Mouse (Mus musculus) neural tube, embryonic 13.5 days (tissue): ENCODE measurements around the gene Psap. TPM values are rescaled to one million over a fixed set of nuclear protein-coding genes. Genes with fewer than 3 reads are reported as not detected.
A peak's percentile ranks its signal among the peaks of the same experiment; 100 is the strongest.

Experiments used
- ATAC-seq: fragments of 200-750 bp; cut with Nextera tagmentation; 2 replicates; pipeline ENCODE4 v1.8.0; 2017; ENCODE audit warnings: low read depth, mild to moderate bottlenecking, moderate TSS enrichment, moderate library complexity
- H3K27ac ChIP-seq: fragments of 300-500 bp; sonication (generic); replicated peaks from 2 replicates; pipeline ENCODE4 v1.5.1; 2015; ENCODE audit warnings: moderate library complexity, mild to moderate bottlenecking, inconsistent platforms
- H3K27me3 ChIP-seq: fragments of 300-500 bp; sonication (generic); 2 replicates; pipeline ENCODE4 v1.6.1; 2015; ENCODE audit warnings: mild to moderate bottlenecking, inconsistent platforms
- H3K36me3 ChIP-seq: fragments of 300-500 bp; sonication (generic); 2 replicates; pipeline ENCODE4 v1.6.1; 2015; ENCODE audit warnings: mild to moderate bottlenecking, inconsistent platforms
- H3K4me1 ChIP-seq: fragments of 300-500 bp; sonication (generic); replicated peaks from 2 replicates; pipeline ENCODE4 v1.6.1; 2015; ENCODE audit warnings: inconsistent platforms
- H3K4me2 ChIP-seq: fragments of 300-500 bp; sonication (generic); 2 replicates; pipeline ENCODE4 v1.6.1; 2015; ENCODE audit warnings: inconsistent platforms, mild to moderate bottlenecking, moderate library complexity
- H3K4me3 ChIP-seq: fragments of 300-500 bp; sonication (generic); 2 replicates; pipeline ENCODE4 v1.5.1; 2015; ENCODE audit warnings: mild to moderate bottlenecking, inconsistent platforms
- H3K9ac ChIP-seq: fragments of 300-500 bp; sonication (generic); 2 replicates; pipeline ENCODE4 v1.6.1; 2015; ENCODE audit warnings: moderate library complexity, mild to moderate bottlenecking, inconsistent platforms
- H3K9me3 ChIP-seq: fragments of 300-500 bp; sonication (generic); 2 replicates; pipeline ENCODE4 v1.6.1; 2016; ENCODE audit warnings: inconsistent platforms
- WGBS: fragments of 180-500 bp; shearing (Covaris S2); methylation state at CpG from one replicate; pipeline ENCODE4 v1.1.7; 2015; 5-methylcytosine and 5-hydroxymethylcytosine counted together
- polyA plus RNA-seq: library from polyadenylated mRNA; unstranded; fragments of >200 nt; fragmentation: Nextera tagmentation; extraction: Ambion mirVana; gene quantifications from 2 replicates; pipeline ENCODE4 v1.2.1, GENCODE M21; 2015

Gene Psap
- polyA plus RNA-seq, 1 experiment from 2014 or later: 140 TPM

DNA sequence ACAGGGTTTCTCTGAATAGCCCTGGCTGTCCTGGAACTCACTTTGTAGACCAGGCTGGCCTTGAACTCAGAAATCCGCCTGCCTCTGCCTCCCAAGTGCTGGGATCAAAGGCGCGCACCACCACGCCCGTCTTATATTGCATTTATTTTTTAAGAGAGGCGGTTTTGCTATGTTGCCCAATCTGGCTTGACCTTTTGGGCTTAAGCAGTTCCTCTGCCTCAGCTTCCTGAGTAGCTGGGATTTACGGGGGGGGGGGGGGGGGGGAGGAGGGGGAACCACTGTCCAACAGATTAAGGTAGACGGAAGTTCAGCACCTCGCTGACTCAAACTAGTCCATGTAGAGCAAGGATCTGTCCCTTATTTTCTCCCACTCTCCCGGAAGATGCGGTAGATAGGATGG lies 8.7 kb upstream of the Psap start:
- Histone ChIP-seq H3K9me3 (no peaks in the 10 kb centered on the region), H3K27ac (no peak overlapping the region), H3K4me2 (no peak overlapping the region), H3K27me3 (no peaks in the 10 kb centered on the region), H3K36me3 (no peaks in the 10 kb centered on the region), H3K9ac (no peak overlapping the region), H3K4me1 (peaks cover 11% of the 10 kb centered on the region; the same call in 1 of the 2 replicates), H3K4me3 (no peak overlapping the region)
- WGBS: 93% methylated on average over 10 of the region's 11 CpGs
- no peak for ATAC-seq

DNA sequence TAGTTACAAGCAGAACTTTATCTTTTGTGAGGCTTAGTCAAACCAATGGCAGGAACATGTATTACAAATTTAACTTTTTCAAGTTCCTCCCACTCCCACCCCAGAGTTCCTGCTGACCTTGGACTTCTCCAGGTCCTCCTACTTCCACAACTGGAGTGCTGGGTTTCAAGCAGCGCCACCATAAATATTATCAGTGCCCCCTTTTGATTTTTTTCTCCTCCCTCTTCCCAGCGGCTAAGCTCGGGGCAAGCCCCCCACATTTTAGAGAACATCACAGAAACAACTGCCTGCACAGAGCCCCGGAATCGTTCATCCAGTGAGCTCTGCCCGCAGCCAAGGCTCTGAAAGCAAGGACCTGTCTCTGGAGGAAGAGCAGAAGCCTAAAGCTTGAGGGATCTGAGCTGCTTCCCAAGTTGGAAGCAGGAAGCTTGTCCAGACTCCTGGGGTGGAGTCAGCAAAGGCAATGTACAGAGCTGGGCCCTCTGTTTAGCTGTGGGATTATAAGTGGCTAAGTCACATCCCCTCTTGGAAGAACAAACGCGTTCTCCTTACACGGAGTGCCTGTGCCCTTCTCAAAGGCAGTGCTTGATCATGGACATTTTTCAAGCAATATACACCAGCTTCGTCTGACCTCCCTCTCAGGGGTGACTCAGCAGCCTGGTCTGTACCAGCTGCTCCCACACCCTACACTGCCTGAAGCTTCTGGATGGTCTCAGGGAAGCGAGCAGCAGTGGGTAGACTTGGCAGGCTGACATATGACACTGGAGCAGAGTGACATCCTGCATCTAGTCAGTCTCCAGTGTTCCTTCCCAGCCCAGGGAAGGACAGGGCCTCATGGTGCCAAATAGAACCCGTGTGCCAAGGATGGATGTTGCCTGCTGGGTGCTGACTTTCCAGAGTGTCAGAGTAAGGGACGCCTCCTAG lies 8.0 kb upstream of the Psap start:
- ATAC-seq: 0 out of 2 replicates have a peak, but pooled peaks have one; percentile 44

DNA sequence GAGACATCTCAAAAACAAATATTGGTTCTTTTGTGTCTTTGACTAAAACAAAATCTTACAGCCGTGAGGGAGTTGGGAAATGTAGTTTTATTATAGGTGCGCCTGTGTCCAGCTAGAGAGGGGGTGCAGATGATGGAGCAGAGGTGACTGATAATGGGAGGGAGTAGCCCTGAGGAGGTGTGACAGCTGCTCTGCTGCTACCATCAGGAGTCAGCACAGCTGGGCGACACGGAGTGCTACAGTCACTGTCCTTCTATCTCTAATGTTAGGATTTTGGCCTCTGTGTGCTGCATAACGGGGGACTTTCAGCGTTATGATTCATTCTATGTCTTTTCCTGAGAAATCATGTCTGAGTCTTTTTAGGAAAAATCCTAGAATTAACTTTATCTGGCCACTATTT lies 6.4 kb upstream of the Psap start:
- no peak overlapping the region for H3K27ac ChIP-seq
- no peak overlapping the region for H3K9ac ChIP-seq
- 67% methylated on average over 6 of the region's 6 CpGs for WGBS
- no peaks in the 10 kb centered on the region for H3K36me3 ChIP-seq
- peaks cover 11% of the 10 kb centered on the region; the same call in 1 of the 2 replicates for H3K4me1 ChIP-seq
- no peak overlapping the region for H3K4me3 ChIP-seq
- no peak overlapping the region for H3K4me2 ChIP-seq
- no peak for ATAC-seq
- no peaks in the 10 kb centered on the region for H3K27me3 ChIP-seq
- H3K9me3 ChIP-seq: no peaks in the 10 kb centered on the region

More for the DNA sequence above, 8.0 kb upstream of the Psap start:
- 84% methylated on average over 13 of the region's 13 CpGs for WGBS
- Histone ChIP-seq H3K4me3 (no peak overlapping the region), H3K27me3 (no peaks in the 10 kb centered on the region), H3K9me3 (no peaks in the 10 kb centered on the region), H3K4me1 (peaks cover 11% of the 10 kb centered on the region; the same call in 1 of the 2 replicates), H3K27ac (no peak overlapping the region), H3K36me3 (no peaks in the 10 kb centered on the region), H3K9ac (0 out of 2 replicates have a peak overlapping the region, but pooled peaks have one; percentile 3), H3K4me2 (no peak overlapping the region)

DNA sequence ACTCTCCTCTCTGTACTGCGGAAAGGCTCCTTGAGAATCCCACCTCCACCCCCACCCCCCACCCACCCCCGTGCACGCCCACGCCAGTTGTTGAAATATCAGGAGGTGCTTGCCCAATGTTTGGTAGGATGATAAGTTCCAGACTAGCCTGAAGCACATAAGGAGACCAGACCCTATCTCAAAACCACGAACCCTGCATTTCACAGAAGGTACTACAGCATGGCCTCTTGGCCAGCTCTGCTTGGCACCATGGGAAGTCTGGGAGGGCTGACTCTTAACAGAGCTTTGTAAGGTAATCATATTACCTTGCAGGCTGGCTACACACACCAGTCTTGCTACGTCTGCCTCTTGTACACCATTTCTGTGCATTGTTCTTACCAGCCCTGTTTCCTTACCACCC lies 5.2 kb upstream of the Psap start:
- Histone ChIP-seq H3K4me2 (no peak overlapping the region), H3K9me3 (no peaks in the 10 kb centered on the region), H3K4me1 (peaks cover 15% of the 10 kb centered on the region; the same call in 1 of the 2 replicates), H3K4me3 (no peak overlapping the region), H3K27me3 (no peaks in the 10 kb centered on the region), H3K27ac (no peak overlapping the region), H3K36me3 (no peaks in the 10 kb centered on the region), H3K9ac (no peak overlapping the region)
- 64% methylated on average over 6 of the region's 6 CpGs for WGBS
- ATAC-seq: no peak

DNA sequence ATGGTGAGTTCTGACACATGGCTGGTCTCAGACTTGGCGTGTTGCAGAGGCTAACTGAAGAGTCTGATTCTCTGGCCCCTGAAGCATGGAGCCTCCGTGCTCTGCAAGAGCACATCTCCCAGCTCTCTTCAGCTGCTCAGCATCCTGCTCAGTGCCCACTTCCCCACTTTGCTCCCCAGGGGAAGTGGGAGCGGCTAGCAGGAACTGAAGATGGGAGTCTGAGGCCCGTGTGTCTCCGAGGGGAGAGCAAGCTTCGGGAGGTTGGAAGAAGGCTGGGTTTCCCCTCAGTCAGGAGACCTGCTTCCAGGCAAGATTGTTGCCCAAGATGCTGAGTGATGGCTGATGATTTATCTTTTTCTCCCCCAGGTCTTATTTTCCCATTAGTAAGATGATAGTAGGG lies 4.0 kb upstream of the Psap start:
- Histone ChIP-seq H3K4me3 (no peak overlapping the region), H3K9ac (no peak overlapping the region), H3K36me3 (no peaks in the 10 kb centered on the region), H3K4me2 (no peak overlapping the region), H3K4me1 (peaks cover 19% of the 10 kb centered on the region), H3K9me3 (no peaks in the 10 kb centered on the region), H3K27me3 (no peaks in the 10 kb centered on the region), H3K27ac (no peak overlapping the region)
- ATAC-seq: no peak
- WGBS: 75% methylated on average over 6 of the region's 6 CpGs

DNA sequence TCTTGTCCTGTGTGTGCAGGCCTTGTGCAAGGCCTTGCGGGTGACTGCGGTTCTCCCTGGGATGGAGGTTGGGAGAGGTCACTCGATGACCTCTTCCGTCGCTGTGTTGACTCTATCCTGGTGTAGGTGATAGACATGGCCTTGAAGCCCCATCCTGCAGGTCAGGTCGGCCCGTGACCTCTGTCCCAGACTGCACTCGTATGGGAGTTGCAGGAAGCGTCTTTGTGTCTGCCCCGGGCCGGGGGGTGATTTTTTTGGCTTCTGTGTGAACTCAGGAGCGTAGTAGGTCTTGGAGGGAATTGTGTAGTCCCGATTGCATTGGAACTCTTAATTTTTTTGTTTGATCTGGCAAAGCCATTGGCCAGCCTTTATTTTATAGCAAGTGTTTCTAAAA lies 576 bp downstream of the Psap start:
- peak overlapping the region; percentile 93 for H3K9ac ChIP-seq
- peak overlapping the region; percentile 84 for H3K4me3 ChIP-seq
- 9% methylated on average over 13 of the region's 13 CpGs for WGBS
- peak overlapping the region; percentile 96 for H3K27ac ChIP-seq
- no peaks in the 10 kb centered on the region for H3K27me3 ChIP-seq
- peaks cover 54% of the 10 kb centered on the region for H3K4me1 ChIP-seq
- peaks cover 3% of the 10 kb centered on the region; the same call in 1 of the 2 replicates for H3K36me3 ChIP-seq
- no peaks in the 10 kb centered on the region for H3K9me3 ChIP-seq
- peak overlapping the region; percentile 84 for H3K4me2 ChIP-seq
- ATAC-seq: no peak; the same call in 1 of the 2 replicates

DNA sequence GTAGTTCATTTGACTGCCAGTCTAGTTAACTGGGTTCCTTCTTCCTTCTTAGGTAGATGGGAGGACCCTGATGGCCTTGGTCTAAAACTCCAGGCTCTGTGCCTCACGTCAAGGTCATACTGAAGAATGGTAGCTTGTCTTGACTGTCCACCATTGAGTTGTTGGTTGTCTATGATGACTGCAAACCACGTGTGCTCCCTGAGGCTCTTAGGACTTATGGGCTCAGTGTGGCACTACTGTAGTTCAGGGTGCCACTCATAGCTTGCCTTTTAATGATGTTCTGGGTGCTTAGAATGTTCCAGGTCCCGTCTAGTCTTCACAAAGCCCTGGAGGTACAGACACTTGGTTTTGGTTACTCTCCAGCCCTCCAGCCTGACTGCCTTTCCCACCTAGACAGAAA lies 1.4 kb downstream of the Psap start:
- Histone ChIP-seq H3K9ac (peak overlapping the region; percentile 93), H3K9me3 (no peaks in the 10 kb centered on the region), H3K4me1 (peaks cover 62% of the 10 kb centered on the region), H3K4me2 (peak overlapping the region; percentile 84), H3K4me3 (peak overlapping the region; percentile 84), H3K36me3 (peaks cover 3% of the 10 kb centered on the region; the same call in 1 of the 2 replicates), H3K27ac (no peak overlapping the region), H3K27me3 (no peaks in the 10 kb centered on the region)
- 80% methylated on average over 3 of the region's 3 CpGs for WGBS
- ATAC-seq: no peak

DNA sequence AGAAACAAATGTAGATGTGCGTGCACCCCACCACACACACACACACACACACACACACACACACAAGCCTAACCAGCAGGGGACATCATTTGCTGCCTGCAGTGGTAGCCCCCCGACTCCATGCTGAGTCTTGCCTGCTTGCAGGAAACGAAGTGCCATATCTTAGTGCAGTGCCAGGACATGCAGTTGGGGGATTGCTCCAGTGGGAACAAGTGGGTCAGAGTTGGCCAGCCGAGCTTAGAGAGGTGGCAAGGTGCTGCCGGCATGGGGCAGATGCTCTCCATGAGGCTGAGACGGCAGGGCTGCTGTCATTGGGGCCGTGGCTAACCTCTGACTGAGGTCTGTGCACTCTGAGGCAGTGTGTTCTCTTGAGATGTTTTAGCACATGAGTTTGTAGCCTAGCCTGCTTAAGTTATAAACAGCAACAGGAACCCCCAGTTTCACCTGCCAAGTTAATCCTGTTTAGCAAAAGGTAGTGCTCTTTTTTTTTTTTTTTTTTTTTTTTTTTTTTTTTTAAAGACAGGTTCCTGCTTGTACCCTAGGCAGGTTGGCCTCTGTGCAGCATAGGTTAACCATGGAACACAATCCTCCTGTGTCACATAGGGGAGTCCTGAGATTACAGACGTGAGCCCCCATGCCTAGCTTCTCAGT lies 2.0 kb downstream of the Psap start:
- Histone ChIP-seq H3K4me3 (peak overlapping the region; percentile 84), H3K27me3 (no peaks in the 10 kb centered on the region), H3K9ac (peak overlapping the region; percentile 93), H3K27ac (no peak overlapping the region), H3K4me1 (peaks cover 68% of the 10 kb centered on the region), H3K36me3 (peaks cover 3% of the 10 kb centered on the region; the same call in 1 of the 2 replicates), H3K9me3 (no peaks in the 10 kb centered on the region), H3K4me2 (peak overlapping the region; percentile 84)
- no peak for ATAC-seq
- 49% methylated on average over 8 of the region's 8 CpGs for WGBS

DNA sequence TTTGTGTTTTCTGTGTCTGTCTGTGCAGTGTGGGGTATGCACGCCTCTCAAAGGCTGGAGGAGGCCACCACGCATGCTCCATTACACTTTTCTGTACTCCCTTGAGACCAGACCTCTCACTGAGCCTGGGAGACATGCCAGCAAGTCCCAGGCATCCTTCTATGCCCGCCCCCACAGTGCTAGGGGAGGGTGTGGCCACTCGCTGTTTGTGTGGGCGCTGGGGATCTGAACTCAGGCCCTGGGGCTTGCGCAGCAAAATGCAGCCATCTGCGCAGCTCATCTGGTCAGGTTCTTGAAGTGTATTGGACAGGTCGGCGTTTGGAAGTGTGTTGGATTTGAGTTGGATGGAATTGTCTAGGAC lies 2.5 kb downstream of the Psap start:
- WGBS: 78% methylated on average over 9 of the region's 9 CpGs
- Histone ChIP-seq H3K36me3 (peaks cover 3% of the 10 kb centered on the region; the same call in 1 of the 2 replicates), H3K4me3 (peak overlapping the region; percentile 84), H3K4me1 (peaks cover 73% of the 10 kb centered on the region), H3K4me2 (peak overlapping the region; percentile 84), H3K27me3 (no peaks in the 10 kb centered on the region), H3K9ac (peak overlapping the region; percentile 93; the same call in 1 of the 2 replicates), H3K9me3 (no peaks in the 10 kb centered on the region), H3K27ac (no peak overlapping the region; the same call in 1 of the 2 replicates)
- ATAC-seq: no peak

DNA sequence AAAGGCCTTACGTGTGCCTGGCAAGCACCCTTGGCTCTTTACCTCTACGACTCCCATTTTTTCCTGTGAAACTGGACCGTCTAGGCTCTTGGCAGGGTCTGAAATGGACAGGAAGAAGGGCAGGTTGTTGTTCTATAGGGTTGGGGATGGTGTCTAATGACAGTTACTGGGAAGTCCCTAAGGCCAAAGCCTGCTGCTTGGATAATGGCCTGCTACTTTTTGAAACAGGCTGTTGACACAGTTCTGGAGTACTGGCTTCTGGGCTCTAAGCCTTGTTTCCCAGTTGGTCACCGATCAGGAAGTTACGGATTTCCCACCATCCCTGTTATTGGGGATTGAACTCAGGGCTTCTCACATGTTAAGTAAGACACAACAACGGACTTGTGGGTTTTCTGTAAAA lies 2.9 kb downstream of the Psap start:
- Histone ChIP-seq H3K4me3 (peak overlapping the region; percentile 84; the same call in 1 of the 2 replicates), H3K36me3 (peaks cover 3% of the 10 kb centered on the region; the same call in 1 of the 2 replicates), H3K9ac (no peak overlapping the region), H3K4me1 (peaks cover 78% of the 10 kb centered on the region), H3K9me3 (no peaks in the 10 kb centered on the region), H3K4me2 (peak overlapping the region; percentile 84), H3K27ac (no peak overlapping the region; the same call in 1 of the 2 replicates), H3K27me3 (no peaks in the 10 kb centered on the region)
- WGBS: 90% methylated on average over 6 of the region's 6 CpGs
- ATAC-seq: no peak

DNA sequence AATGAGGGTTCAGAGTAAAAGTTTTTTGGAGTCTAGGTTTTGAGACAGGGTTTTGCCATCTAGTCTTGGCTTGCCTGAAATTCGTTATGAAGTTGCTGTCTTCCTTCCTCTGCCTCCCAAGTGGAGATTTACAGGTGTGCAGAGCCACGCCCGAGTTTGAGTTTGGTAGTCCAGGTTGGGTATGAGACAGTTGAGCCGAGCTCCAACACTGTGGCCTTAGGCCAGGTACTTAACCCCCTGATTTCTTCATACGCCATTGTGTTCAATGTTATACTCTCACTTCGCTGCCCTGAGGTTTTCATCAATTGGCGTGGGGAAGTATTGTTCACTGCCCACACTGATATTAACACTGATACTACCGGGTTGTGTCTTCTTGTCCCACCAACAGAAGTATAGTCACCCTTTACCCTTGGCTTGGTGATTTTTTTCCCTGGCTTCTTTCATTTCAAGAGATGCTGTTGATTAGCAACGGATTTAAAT lies 4.2 kb downstream of the Psap start:
- Histone ChIP-seq H3K36me3 (peaks cover 3% of the 10 kb centered on the region; the same call in 1 of the 2 replicates), H3K4me2 (no peak overlapping the region), H3K9ac (no peak overlapping the region), H3K27ac (no peak overlapping the region), H3K4me1 (peaks cover 90% of the 10 kb centered on the region), H3K27me3 (no peaks in the 10 kb centered on the region), H3K9me3 (no peaks in the 10 kb centered on the region), H3K4me3 (no peak overlapping the region)
- WGBS: 86% methylated on average over 9 of the region's 9 CpGs
- no peak for ATAC-seq
